Mouse (Mus musculus) bone marrow macrophage, adult 2 months (primary cell): ENCODE results near the gene Bcl2.

Source experiments
- CTCF ChIP-seq: IDR thresholded peaks from 2 replicates; pipeline ENCODE4 v1.5.1; 2012; ENCODE audit warnings: low read depth, mild to moderate bottlenecking, low read length, moderate library complexity
- POLR2A ChIP-seq: IDR thresholded peaks from 2 replicates; pipeline ENCODE4 v1.6.1; 2012; ENCODE audit warnings: mild to moderate bottlenecking, low read depth, low read length, borderline replicate concordance

GRCm38 (mm10) chr1:106602536-106602935 is 111.5 kb downstream of the Bcl2 start:
- no peak for TF ChIP-seq CTCF
- no peak for TF ChIP-seq POLR2A
